Mouse (Mus musculus): Measurements from ENCODE around the gene Hydin. TPM values are rescaled to one million over a fixed set of nuclear protein-coding genes. Genes with fewer than 3 reads are reported as not detected.

The Hydin gene
- polyA plus RNA-seq, 1 experiment from 2014 or later, result 0.01 TPM

- no peaks in the 10 kb centered on the region for H3K36me3 ChIP-seq (replicated peaks; ENCODE audit: insufficient read depth, low read length)
- no peak overlapping the region for H3K4me3 ChIP-seq (ENCODE audit: low read depth, low read length)
- H3K27ac ChIP-seq (ENCODE audit: low read depth), result no peak overlapping the region
- no peaks in the 10 kb centered on the region for H3K4me1 ChIP-seq (ENCODE audit: insufficient read depth)
- no peaks in the 10 kb centered on the region for H3K9me3 ChIP-seq (ENCODE audit: low read length)
- TF ChIP-seq EP300 (IDR thresholded peaks at IDR 0.05; ENCODE audit: low read depth) (no peak), CTCF (IDR thresholded peaks at IDR 0.05; ENCODE audit: low read depth) (no peak)
- no peaks in the 10 kb centered on the region for H3K27me3 ChIP-seq (ENCODE audit: insufficient read depth, low read length)
- H3K9ac ChIP-seq (replicated peaks), result no peak overlapping the region
- no peak for ATAC-seq
- WGBS (ENCODE audit: insufficient replicate concordance), result 74% methylated on average over 12 of the region's 12 CpGs
- DNase-seq, result no peak
- no peak overlapping the region for H3K4me2 ChIP-seq (ENCODE audit: low read depth, low read length)
Measured at GRCm38 (mm10) chr8:110340090-110340703, 73.4 kb downstream of the Hydin start.

GRCm38 (mm10) chr8:110345697-110346394 lies 79.1 kb downstream of the Hydin start:
- Histone ChIP-seq H3K36me3 (replicated peaks; ENCODE audit: insufficient read depth, low read length) (no peaks in the 10 kb centered on the region), H3K4me1 (ENCODE audit: insufficient read depth) (no peaks in the 10 kb centered on the region), H3K27ac (ENCODE audit: low read depth) (no peak overlapping the region), H3K4me2 (ENCODE audit: low read depth, low read length) (no peak overlapping the region), H3K9ac (replicated peaks) (no peak overlapping the region), H3K27me3 (ENCODE audit: insufficient read depth, low read length) (no peaks in the 10 kb centered on the region), H3K9me3 (ENCODE audit: low read length) (no peaks in the 10 kb centered on the region), H3K4me3 (ENCODE audit: low read depth, low read length) (no peak overlapping the region)
- no peak for TF ChIP-seq EP300 (IDR thresholded peaks at IDR 0.05; ENCODE audit: low read depth)
- no peak for TF ChIP-seq CTCF (IDR thresholded peaks at IDR 0.05; ENCODE audit: low read depth)
- no peak for ATAC-seq
- no peak for DNase-seq
- WGBS (ENCODE audit: insufficient replicate concordance), result 73% methylated on average over 12 of the region's 12 CpGs

GRCm38 (mm10) chr8:110346915-110347314 lies 80.1 kb downstream of the Hydin start:
- 82% methylated on average over 1 of the region's 1 CpGs for WGBS (ENCODE audit: insufficient replicate concordance)
- H3K27me3 ChIP-seq (ENCODE audit: insufficient read depth, low read length), result no peaks in the 10 kb centered on the region
- no peak overlapping the region for H3K4me3 ChIP-seq (ENCODE audit: low read depth, low read length)
- no peaks in the 10 kb centered on the region for H3K4me1 ChIP-seq (ENCODE audit: insufficient read depth)
- no peaks in the 10 kb centered on the region for H3K36me3 ChIP-seq (replicated peaks; ENCODE audit: insufficient read depth, low read length)
- ATAC-seq (no peak), DNase-seq (no peak)
- no peak overlapping the region for H3K4me2 ChIP-seq (ENCODE audit: low read depth, low read length)
- TF ChIP-seq CTCF (IDR thresholded peaks at IDR 0.05; ENCODE audit: low read depth), result no peak
- TF ChIP-seq EP300 (IDR thresholded peaks at IDR 0.05; ENCODE audit: low read depth), result no peak
- H3K9ac ChIP-seq (replicated peaks), result no peak overlapping the region
- H3K27ac ChIP-seq (ENCODE audit: low read depth), result no peak overlapping the region
- H3K9me3 ChIP-seq (ENCODE audit: low read length), result no peaks in the 10 kb centered on the region

DNA sequence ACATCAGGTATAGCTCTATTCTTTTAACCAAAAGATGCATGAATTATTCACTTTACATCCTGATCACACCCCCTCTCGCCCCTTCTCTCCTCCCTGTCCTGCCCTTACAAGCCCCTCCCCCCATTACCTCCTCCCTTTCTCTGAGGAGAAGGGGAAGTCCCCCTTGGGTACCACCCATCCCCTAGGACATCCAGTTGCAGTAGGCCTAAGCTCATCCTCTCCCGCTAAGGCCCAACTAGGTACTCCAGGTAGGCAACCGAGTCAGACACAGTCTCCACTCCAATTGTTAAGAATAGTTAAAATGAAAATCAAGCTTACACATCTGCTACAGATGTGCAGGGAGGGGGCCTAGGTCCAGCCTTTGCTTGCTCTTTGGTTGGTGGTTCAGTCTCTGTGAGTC lies 83.9 kb downstream of the Hydin start:
- DNase-seq (no peak), ATAC-seq (no peak)
- H3K4me3 ChIP-seq (ENCODE audit: low read depth, low read length), result no peak overlapping the region
- TF ChIP-seq CTCF (IDR thresholded peaks at IDR 0.05; ENCODE audit: low read depth) (no peak), EP300 (IDR thresholded peaks at IDR 0.05; ENCODE audit: low read depth) (no peak)
- H3K9ac ChIP-seq (replicated peaks), result no peak overlapping the region
- no peaks in the 10 kb centered on the region for H3K9me3 ChIP-seq (ENCODE audit: low read length)
- H3K27me3 ChIP-seq (ENCODE audit: insufficient read depth, low read length), result no peaks in the 10 kb centered on the region
- H3K27ac ChIP-seq (ENCODE audit: low read depth), result no peak overlapping the region
- no peaks in the 10 kb centered on the region for H3K36me3 ChIP-seq (replicated peaks; ENCODE audit: insufficient read depth, low read length)
- no peaks in the 10 kb centered on the region for H3K4me1 ChIP-seq (ENCODE audit: insufficient read depth)
- WGBS (ENCODE audit: insufficient replicate concordance), result 72% methylated on average over 3 of the region's 3 CpGs
- no peak overlapping the region for H3K4me2 ChIP-seq (ENCODE audit: low read depth, low read length)

- no peak overlapping the region for H3K4me3 ChIP-seq (ENCODE audit: low read depth, low read length)
- no peaks in the 10 kb centered on the region for H3K27me3 ChIP-seq (ENCODE audit: insufficient read depth, low read length)
- H3K9ac ChIP-seq (replicated peaks), result no peak overlapping the region
- H3K36me3 ChIP-seq (replicated peaks; ENCODE audit: insufficient read depth, low read length), result no peaks in the 10 kb centered on the region
- ATAC-seq (no peak), DNase-seq (no peak)
- TF ChIP-seq CTCF (IDR thresholded peaks at IDR 0.05; ENCODE audit: low read depth) (no peak), EP300 (IDR thresholded peaks at IDR 0.05; ENCODE audit: low read depth) (no peak)
- no peaks in the 10 kb centered on the region for H3K9me3 ChIP-seq (ENCODE audit: low read length)
- WGBS (ENCODE audit: insufficient replicate concordance), result 70% methylated on average over 5 of the region's 5 CpGs
- H3K4me2 ChIP-seq (ENCODE audit: low read depth, low read length), result no peak overlapping the region
- H3K27ac ChIP-seq (ENCODE audit: low read depth), result no peak overlapping the region
- no peaks in the 10 kb centered on the region for H3K4me1 ChIP-seq (ENCODE audit: insufficient read depth)
Measured at GRCm38 (mm10) chr8:110351909-110352308, 85.1 kb downstream of the Hydin start.

GRCm38 (mm10) chr8:110362975-110363374 lies 96.2 kb downstream of the Hydin start:
- WGBS (ENCODE audit: insufficient replicate concordance), result 70% methylated on average over 4 of the region's 4 CpGs
- H3K9me3 ChIP-seq (ENCODE audit: low read length), result no peaks in the 10 kb centered on the region
- DNase-seq (no peak), ATAC-seq (no peak)
- no peaks in the 10 kb centered on the region for H3K36me3 ChIP-seq (replicated peaks; ENCODE audit: insufficient read depth, low read length)
- no peak overlapping the region for H3K9ac ChIP-seq (replicated peaks)
- no peak overlapping the region for H3K4me2 ChIP-seq (ENCODE audit: low read depth, low read length)
- no peaks in the 10 kb centered on the region for H3K27me3 ChIP-seq (ENCODE audit: insufficient read depth, low read length)
- no peak overlapping the region for H3K4me3 ChIP-seq (ENCODE audit: low read depth, low read length)
- no peaks in the 10 kb centered on the region for H3K4me1 ChIP-seq (ENCODE audit: insufficient read depth)
- H3K27ac ChIP-seq (ENCODE audit: low read depth), result no peak overlapping the region
- TF ChIP-seq EP300 (IDR thresholded peaks at IDR 0.05; ENCODE audit: low read depth) (no peak), CTCF (IDR thresholded peaks at IDR 0.05; ENCODE audit: low read depth) (no peak)

Data from liver, postnatal 0 days (tissue).